Mouse (Mus musculus) forebrain, embryonic 11.5 days (tissue): Measurements from ENCODE around the gene Zfp750. TPM values are rescaled to one million over a fixed set of nuclear protein-coding genes. Genes with fewer than 3 reads are reported as not detected.

ENCODE experiments used
- ATAC-seq: fragments of 200-750 bp; cut with Nextera tagmentation; replicated peaks from 2 replicates; pipeline ENCODE4 v1.8.0; 2017; ENCODE audit warnings: moderate TSS enrichment; ENCODE audit not compliant: low FRiP score
- DNase-seq: peaks from one replicate; pipeline ENCODE4 v3.0.0-alpha.2; 2017; ENCODE audit warnings: low spot score
- H3K27ac ChIP-seq: fragments of 300-500 bp; sonication (generic); 2 replicates; pipeline ENCODE4 v1.5.1; 2014; ENCODE audit warnings: low read depth, low read length
- H3K27me3 ChIP-seq: fragments of 300-500 bp; sonication (generic); 2 replicates; pipeline ENCODE4 v1.6.1; 2014; ENCODE audit warnings: mild to moderate bottlenecking, low read length, mixed read lengths; ENCODE audit not compliant: control insufficient read depth, insufficient read depth
- H3K36me3 ChIP-seq: fragments of 300-500 bp; sonication (generic); 2 replicates; pipeline ENCODE4 v1.6.1; 2014; ENCODE audit warnings: mild to moderate bottlenecking, low read length, moderate library complexity, mixed read lengths; ENCODE audit not compliant: control insufficient read depth, insufficient read depth
- H3K4me1 ChIP-seq: fragments of 300-500 bp; sonication (generic); replicated peaks from 2 replicates; pipeline ENCODE4 v1.6.1; 2014; ENCODE audit warnings: low read length, mixed read lengths; ENCODE audit not compliant: control insufficient read depth, insufficient read depth
- H3K4me2 ChIP-seq: fragments of 300-500 bp; sonication (generic); 2 replicates; pipeline ENCODE4 v1.6.1; 2014; ENCODE audit warnings: low read depth, mild to moderate bottlenecking, low read length, moderate library complexity, mixed read lengths; ENCODE audit not compliant: severe bottlenecking
- H3K4me3 ChIP-seq: fragments of 300-500 bp; sonication (generic); 2 replicates; pipeline ENCODE4 v1.5.1; 2014; ENCODE audit warnings: low read depth, low read length
- H3K9ac ChIP-seq: fragments of 300-500 bp; sonication (generic); 2 replicates; pipeline ENCODE4 v1.6.1; 2014; ENCODE audit warnings: low read length
- H3K9me3 ChIP-seq: fragments of 300-500 bp; sonication (generic); 2 replicates; pipeline ENCODE4 v1.6.1; 2016; ENCODE audit warnings: low read length, mixed read lengths; ENCODE audit not compliant: control insufficient read depth
- WGBS: fragments of 180-500 bp; shearing (Covaris S2); extraction: QIAGEN DNeasy Blood & Tissue Kit; methylation state at CpG from one replicate; pipeline ENCODE4 v1.1.7; 2014; 5-methylcytosine and 5-hydroxymethylcytosine counted together
- polyA plus RNA-seq: library from polyadenylated mRNA; unstranded; fragments of >200 nt; fragmentation: Nextera tagmentation; extraction: Ambion mirVana; gene quantifications from 2 replicates; pipeline ENCODE4 v1.2.1, GENCODE M21; 2014

Zfp750 gene
- polyA plus RNA-seq, 1 experiment from 2014 or later = 0.56 TPM

DNA sequence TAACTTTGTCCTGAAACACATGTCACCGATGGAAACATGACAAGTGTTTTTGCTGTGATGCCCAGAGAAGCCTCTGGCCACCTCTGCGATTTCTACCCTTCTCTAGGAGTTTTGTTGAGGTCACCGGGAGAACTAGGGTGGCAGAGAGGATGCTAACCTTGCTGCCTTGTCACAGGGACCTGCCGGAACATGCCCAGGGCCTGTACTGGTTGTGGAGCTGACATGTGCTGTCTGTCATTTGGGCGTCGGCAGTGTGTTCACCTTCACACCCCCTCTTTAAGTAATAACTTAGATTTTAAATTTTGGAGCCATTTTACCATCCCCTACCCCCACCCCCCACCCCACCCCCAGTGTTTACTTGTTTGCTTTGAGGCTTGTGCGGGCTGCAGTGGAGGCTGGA lies 570 bp upstream of the Zfp750 start:
- ATAC-seq = no peak
- Histone ChIP-seq H3K4me3 (no peak overlapping the region), H3K36me3 (no peaks in the 10 kb centered on the region), H3K9me3 (no peaks in the 10 kb centered on the region), H3K27me3 (no peaks in the 10 kb centered on the region), H3K4me1 (no peaks in the 10 kb centered on the region), H3K9ac (no peak overlapping the region), H3K4me2 (no peak overlapping the region), H3K27ac (no peak overlapping the region)
- WGBS = 91% methylated on average over 7 of the region's 7 CpGs
- DNase-seq = no peak

- Histone ChIP-seq H3K27ac (no peak overlapping the region), H3K9ac (no peak overlapping the region), H3K4me1 (no peaks in the 10 kb centered on the region), H3K9me3 (no peaks in the 10 kb centered on the region), H3K4me3 (no peak overlapping the region), H3K27me3 (no peaks in the 10 kb centered on the region), H3K4me2 (no peak overlapping the region), H3K36me3 (no peaks in the 10 kb centered on the region)
- DNase-seq = no peak
- WGBS = 88% methylated on average over 17 of the region's 17 CpGs
- no peak for ATAC-seq
These were observed 1.3 kb downstream of the Zfp750 start for GRCm38 (mm10) chr11:121517687-121518465.

DNA sequence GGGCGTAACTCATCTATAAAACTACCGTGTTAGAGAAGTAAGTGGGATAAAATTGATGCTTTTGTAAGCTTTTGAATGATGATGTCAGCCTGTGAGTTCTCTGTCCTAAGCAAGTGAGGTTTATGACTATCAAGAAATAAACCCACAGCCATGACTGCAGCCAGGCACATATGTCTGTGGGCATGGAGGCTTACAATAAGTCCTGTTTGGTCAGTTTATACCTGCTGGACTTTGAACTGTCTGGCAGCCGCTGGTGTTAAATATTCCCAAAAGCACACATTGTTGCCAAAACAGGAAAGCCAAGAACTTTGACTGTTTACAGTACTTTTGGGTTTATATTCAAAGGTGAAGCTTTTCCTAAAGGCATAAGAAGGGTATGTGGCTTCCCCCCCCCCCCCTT lies 2.2 kb downstream of the Zfp750 start:
- WGBS = 89% methylated on average over 3 of the region's 3 CpGs
- Histone ChIP-seq H3K4me1 (no peaks in the 10 kb centered on the region), H3K36me3 (no peaks in the 10 kb centered on the region), H3K4me3 (no peak overlapping the region), H3K4me2 (no peak overlapping the region), H3K9ac (no peak overlapping the region), H3K9me3 (no peaks in the 10 kb centered on the region), H3K27ac (no peak overlapping the region), H3K27me3 (no peaks in the 10 kb centered on the region)
- DNase-seq (no peak), ATAC-seq (no peak)

DNA sequence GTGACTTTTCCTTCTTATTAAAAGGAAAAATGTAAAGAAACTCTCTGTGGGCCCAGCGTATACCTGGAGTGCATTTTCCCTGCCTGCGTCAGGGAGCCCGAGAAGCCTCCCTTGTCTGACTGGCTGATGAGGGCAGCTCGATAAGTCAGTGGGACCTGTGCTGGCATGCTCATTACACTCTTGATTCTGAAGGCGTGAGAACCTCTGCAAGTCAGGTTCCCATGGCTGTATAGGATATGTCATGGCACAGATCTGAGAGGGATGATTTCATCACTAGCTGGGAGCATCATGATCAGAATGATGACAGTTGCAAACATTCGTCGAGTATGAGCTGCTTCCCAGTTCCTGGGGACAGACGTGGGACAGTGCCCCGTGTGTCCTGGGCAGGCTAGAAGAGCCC lies 3.1 kb downstream of the Zfp750 start:
- Histone ChIP-seq H3K4me3 (no peak overlapping the region), H3K9me3 (no peaks in the 10 kb centered on the region), H3K4me1 (no peaks in the 10 kb centered on the region), H3K27ac (no peak overlapping the region), H3K27me3 (no peaks in the 10 kb centered on the region), H3K4me2 (no peak overlapping the region), H3K9ac (no peak overlapping the region), H3K36me3 (no peaks in the 10 kb centered on the region)
- DNase-seq (no peak), ATAC-seq (no peak)
- 88% methylated on average over 9 of the region's 9 CpGs for WGBS

DNA sequence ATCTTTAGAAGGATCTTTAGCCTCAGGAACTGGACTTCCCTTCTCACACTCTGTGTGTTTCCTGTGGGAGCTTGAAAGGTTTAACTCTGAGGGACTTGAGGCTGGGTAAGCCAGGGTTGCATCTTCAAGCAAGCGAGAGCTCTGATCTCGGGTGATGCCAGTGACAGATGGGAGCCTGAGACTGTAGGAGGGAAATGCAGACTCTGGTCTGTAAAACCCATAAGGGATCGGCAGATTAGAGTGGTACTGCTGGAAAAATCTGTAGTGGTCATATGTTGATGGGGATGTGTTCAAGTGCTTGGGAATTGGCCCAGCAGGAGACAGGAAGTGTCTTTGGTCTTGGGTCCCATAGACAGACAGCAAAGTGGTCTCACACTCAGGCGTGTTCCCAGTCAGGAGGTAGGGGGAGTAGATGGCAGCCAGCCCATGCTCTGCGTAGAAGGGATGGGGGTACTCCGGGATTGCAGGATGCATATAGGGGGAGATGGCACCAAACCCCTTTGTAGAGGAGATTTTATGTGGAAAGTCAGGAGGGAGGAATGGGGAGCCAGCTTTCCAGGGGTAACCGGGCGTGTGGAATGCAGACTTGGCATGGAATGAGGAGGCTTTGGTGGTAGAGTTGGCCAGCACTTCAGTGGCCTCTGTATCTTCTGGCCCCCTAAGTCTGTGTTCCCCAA lies 6.1 kb downstream of the Zfp750 start:
- Histone ChIP-seq H3K36me3 (no peaks in the 10 kb centered on the region), H3K4me3 (no peak overlapping the region), H3K9ac (no peak overlapping the region), H3K27me3 (no peaks in the 10 kb centered on the region), H3K9me3 (no peaks in the 10 kb centered on the region), H3K27ac (no peak overlapping the region), H3K4me1 (no peaks in the 10 kb centered on the region), H3K4me2 (no peak overlapping the region)
- 94% methylated on average over 8 of the region's 8 CpGs for WGBS
- DNase-seq (no peak), ATAC-seq (no peak)

GRCm38 (mm10) chr11:121510512-121511246 lies 8.5 kb downstream of the Zfp750 start:
- ATAC-seq = no peak
- no peaks in the 10 kb centered on the region for H3K9me3 ChIP-seq
- DNase-seq = no peak
- 79% methylated on average over 9 of the region's 9 CpGs for WGBS
- no peaks in the 10 kb centered on the region; the same call in 1 of the 2 replicates for H3K36me3 ChIP-seq
- no peak overlapping the region for H3K4me2 ChIP-seq
- H3K4me3 ChIP-seq = no peak overlapping the region
- no peak overlapping the region for H3K9ac ChIP-seq
- no peaks in the 10 kb centered on the region for H3K27me3 ChIP-seq
- H3K27ac ChIP-seq = no peak overlapping the region
- H3K4me1 ChIP-seq = no peaks in the 10 kb centered on the region

DNA sequence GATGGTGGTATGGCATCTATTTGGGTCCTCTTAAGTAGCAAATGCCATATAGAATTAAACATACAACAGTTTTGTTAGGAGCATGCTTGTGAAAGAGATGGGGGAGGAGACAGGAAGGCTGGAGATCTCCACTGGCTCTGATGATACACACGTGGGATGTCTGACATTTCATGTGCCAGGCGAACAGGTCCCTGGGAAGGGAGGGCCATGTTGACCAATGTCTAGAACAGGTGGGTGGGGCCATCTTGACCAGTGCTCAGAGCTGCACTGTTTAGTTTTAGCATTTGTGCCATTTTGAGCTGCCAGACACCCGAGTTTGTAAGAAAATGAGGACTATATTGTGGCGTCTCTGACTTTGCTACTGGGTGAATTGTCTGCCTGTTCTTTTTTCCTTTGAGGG lies 10.7 kb downstream of the Zfp750 start:
- DNase-seq (no peak), ATAC-seq (no peak)
- no peaks in the 10 kb centered on the region; the same call in 1 of the 2 replicates for H3K36me3 ChIP-seq
- H3K9ac ChIP-seq = no peak overlapping the region
- no peaks in the 10 kb centered on the region for H3K9me3 ChIP-seq
- H3K27me3 ChIP-seq = no peaks in the 10 kb centered on the region
- no peak overlapping the region for H3K4me3 ChIP-seq
- H3K4me2 ChIP-seq = no peak overlapping the region
- H3K27ac ChIP-seq = no peak overlapping the region
- H3K4me1 ChIP-seq = no peaks in the 10 kb centered on the region
- 89% methylated on average over 4 of the region's 4 CpGs for WGBS

DNA sequence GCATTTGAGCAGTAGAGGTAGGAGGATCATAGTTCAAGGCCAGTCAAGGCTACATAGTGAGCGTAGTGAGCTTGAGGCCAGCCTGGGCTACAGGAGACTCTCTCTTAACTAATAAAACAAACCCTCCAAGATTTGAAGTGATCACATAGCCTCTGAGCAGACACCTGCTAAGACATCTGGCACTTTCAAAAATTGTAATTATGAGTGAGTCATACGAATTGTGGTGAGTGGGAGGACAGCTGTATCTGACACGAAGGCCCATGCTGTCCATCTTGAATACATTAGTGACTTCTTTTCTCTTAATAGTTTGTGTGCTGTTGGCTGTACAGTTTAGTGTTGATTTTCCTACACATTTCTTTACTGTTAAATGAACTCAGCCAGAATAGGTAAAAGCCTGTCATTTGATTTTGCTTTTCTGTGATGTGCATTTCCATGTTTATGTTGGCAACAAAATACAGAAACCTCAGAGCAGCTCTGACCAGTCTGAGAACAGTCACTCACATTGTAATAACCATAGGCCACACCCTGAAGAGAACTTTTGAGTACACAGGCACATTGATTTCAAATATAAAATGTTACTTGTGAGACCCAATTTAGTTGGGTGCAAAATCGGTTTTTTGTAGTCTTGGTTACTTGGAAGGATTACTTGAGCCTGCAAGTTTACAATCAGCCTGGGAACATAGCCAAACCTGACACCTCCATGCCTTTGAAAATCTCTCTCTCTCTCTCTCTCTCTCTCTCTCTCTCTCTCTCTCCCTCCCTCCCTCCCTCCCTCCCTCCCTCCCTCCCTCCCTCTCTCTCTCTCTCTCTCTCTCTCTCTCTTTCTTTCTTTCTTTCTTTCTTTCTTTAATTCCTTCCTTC lies 16.9 kb downstream of the Zfp750 start:
- Histone ChIP-seq H3K4me1 (no peaks in the 10 kb centered on the region), H3K27me3 (no peaks in the 10 kb centered on the region), H3K4me2 (no peak overlapping the region), H3K9ac (no peak overlapping the region), H3K36me3 (no peaks in the 10 kb centered on the region; the same call in 1 of the 2 replicates), H3K9me3 (no peaks in the 10 kb centered on the region), H3K4me3 (no peak overlapping the region), H3K27ac (no peak overlapping the region)
- 85% methylated on average over 4 of the region's 4 CpGs for WGBS
- ATAC-seq = no peak
- DNase-seq = no peak
